Mouse (Mus musculus): ENCODE results near the gene Hacd3. TPM values are rescaled to one million over a fixed set of nuclear protein-coding genes. Genes with fewer than 3 reads are reported as not detected.

The Hacd3 gene
- polyA plus RNA-seq, 1 experiment from 2014 or later = 108 TPM

GRCm38 (mm10) chr9:64939790-64940189, 81.7 kb downstream of the Hacd3 start:
- H3K4me1 ChIP-seq (ENCODE audit: insufficient read depth) = peaks cover 8% of the 10 kb centered on the region
- TF ChIP-seq CTCF (IDR thresholded peaks at IDR 0.05; ENCODE audit: low read depth) (0 out of 2 replicates have a peak, but pooled peaks have one; percentile 19), EP300 (IDR thresholded peaks at IDR 0.05; ENCODE audit: low read depth) (no peak)
- H3K9me3 ChIP-seq (ENCODE audit: low read length) = no peaks in the 10 kb centered on the region
- H3K36me3 ChIP-seq (replicated peaks; ENCODE audit: insufficient read depth, low read length) = no peaks in the 10 kb centered on the region
- H3K4me3 ChIP-seq (ENCODE audit: low read depth, low read length) = no peak overlapping the region
- no peak for ATAC-seq
- H3K4me2 ChIP-seq (ENCODE audit: low read depth, low read length) = no peak overlapping the region
- no peak overlapping the region for H3K27ac ChIP-seq (ENCODE audit: low read depth)
- H3K9ac ChIP-seq (replicated peaks) = no peak overlapping the region
- H3K27me3 ChIP-seq (ENCODE audit: insufficient read depth, low read length) = no peaks in the 10 kb centered on the region
- no peak for DNase-seq
- 79% methylated on average over 2 of the region's 2 CpGs for WGBS (ENCODE audit: insufficient replicate concordance)

DNA sequence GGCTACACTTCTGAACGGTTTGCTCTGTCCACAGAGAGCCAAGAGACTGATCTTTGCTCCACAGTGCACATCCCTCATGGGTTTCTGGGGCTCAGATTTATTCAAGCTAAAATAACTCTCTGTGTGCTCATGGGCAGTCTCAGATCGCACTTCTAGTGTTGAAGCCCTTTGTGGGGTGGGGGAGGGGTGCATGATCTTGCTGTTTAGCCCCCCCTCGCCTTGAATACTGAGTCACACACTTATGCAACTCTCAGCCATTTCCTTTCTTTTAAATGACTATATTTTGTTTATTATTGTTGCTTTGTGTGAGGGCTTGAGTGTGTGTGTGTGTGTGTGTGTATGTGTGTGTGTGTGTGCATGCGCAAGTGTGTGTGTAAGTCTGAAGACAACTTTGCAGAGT, 82.2 kb downstream of the Hacd3 start:
- DNase-seq = no peak
- Histone ChIP-seq H3K4me2 (ENCODE audit: low read depth, low read length) (peak overlapping the region; percentile 42; the same call in 1 of the 2 replicates), H3K9me3 (ENCODE audit: low read length) (no peaks in the 10 kb centered on the region), H3K27ac (ENCODE audit: low read depth) (no peak overlapping the region), H3K27me3 (ENCODE audit: insufficient read depth, low read length) (no peaks in the 10 kb centered on the region), H3K36me3 (replicated peaks; ENCODE audit: insufficient read depth, low read length) (no peaks in the 10 kb centered on the region), H3K9ac (replicated peaks) (no peak overlapping the region), H3K4me1 (ENCODE audit: insufficient read depth) (peaks cover 13% of the 10 kb centered on the region), H3K4me3 (ENCODE audit: low read depth, low read length) (no peak overlapping the region)
- no peak for ATAC-seq
- 32% methylated on average over 4 of the region's 4 CpGs for WGBS (ENCODE audit: insufficient replicate concordance)
- TF ChIP-seq CTCF (IDR thresholded peaks at IDR 0.05; ENCODE audit: low read depth) (no peak), EP300 (IDR thresholded peaks at IDR 0.05; ENCODE audit: low read depth) (no peak)

DNA sequence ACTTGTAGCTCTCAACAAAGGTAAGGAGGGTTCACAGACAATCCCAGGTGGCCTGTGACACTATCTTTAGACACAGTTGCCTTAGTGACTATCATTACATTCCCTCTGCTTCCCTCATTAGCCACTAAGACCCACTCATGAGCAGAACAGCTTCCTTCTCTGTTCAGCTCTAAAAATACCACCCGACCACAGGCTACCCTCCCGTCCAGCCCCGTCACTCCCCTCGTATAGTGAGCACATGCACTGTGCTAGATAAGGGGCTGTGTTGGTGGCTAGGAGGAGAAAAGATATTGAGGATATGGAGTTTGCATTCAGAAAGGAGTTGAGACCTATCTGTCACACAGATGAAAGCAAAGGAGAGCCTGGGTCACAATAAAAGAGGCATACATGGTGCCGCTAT, 83.0 kb downstream of the Hacd3 start:
- 0 out of 2 replicates have a peak overlapping the region, but pooled peaks have one; percentile 7 for H3K9ac ChIP-seq (replicated peaks)

DNA sequence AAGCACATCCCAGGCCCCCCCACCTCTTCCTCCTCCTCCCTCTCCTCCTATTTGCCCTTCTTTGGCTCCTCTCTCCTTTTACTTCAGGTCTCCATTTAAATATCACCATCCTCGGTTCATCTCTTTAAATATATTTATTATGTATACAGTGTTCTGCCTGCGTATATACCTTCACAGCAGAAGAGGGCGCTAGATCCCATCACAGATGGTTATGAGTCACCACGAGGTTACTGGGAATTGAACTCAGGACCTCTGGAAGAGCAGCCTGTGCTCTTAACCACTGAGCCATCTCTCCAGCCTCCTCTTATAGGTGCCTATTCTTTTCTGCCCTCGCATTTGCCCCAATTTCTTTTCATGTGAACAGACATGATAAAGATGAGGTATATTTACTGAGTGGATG, 84.0 kb downstream of the Hacd3 start:
- Histone ChIP-seq H3K36me3 (replicated peaks; ENCODE audit: insufficient read depth, low read length) (no peaks in the 10 kb centered on the region), H3K9ac (replicated peaks) (no peak overlapping the region), H3K9me3 (ENCODE audit: low read length) (no peaks in the 10 kb centered on the region), H3K4me2 (ENCODE audit: low read depth, low read length) (no peak overlapping the region), H3K4me1 (ENCODE audit: insufficient read depth) (peaks cover 27% of the 10 kb centered on the region), H3K27me3 (ENCODE audit: insufficient read depth, low read length) (no peaks in the 10 kb centered on the region), H3K4me3 (ENCODE audit: low read depth, low read length) (no peak overlapping the region), H3K27ac (ENCODE audit: low read depth) (no peak overlapping the region)
- DNase-seq = no peak
- WGBS (ENCODE audit: insufficient replicate concordance) = 57% methylated on average over 5 of the region's 5 CpGs
- no peak for TF ChIP-seq EP300 (IDR thresholded peaks at IDR 0.05; ENCODE audit: low read depth)
- TF ChIP-seq CTCF (IDR thresholded peaks at IDR 0.05; ENCODE audit: low read depth) = peak; percentile 37
- no peak for ATAC-seq

More for the DNA sequence above, 83.0 kb downstream of the Hacd3 start:
- Histone ChIP-seq H3K27me3 (ENCODE audit: insufficient read depth, low read length) (no peaks in the 10 kb centered on the region), H3K4me3 (ENCODE audit: low read depth, low read length) (no peak overlapping the region), H3K36me3 (replicated peaks; ENCODE audit: insufficient read depth, low read length) (no peaks in the 10 kb centered on the region), H3K4me2 (ENCODE audit: low read depth, low read length) (peak overlapping the region; percentile 42), H3K27ac (ENCODE audit: low read depth) (no peak overlapping the region), H3K9me3 (ENCODE audit: low read length) (no peaks in the 10 kb centered on the region), H3K4me1 (ENCODE audit: insufficient read depth) (peaks cover 16% of the 10 kb centered on the region)
- ATAC-seq (no peak), DNase-seq (no peak)
- 25% methylated on average over 5 of the region's 5 CpGs for WGBS (ENCODE audit: insufficient replicate concordance)
- no peak for TF ChIP-seq EP300 (IDR thresholded peaks at IDR 0.05; ENCODE audit: low read depth)
- TF ChIP-seq CTCF (IDR thresholded peaks at IDR 0.05; ENCODE audit: low read depth) = no peak

Small RNA genes lying within 50 kb of the gene (microRNA-seq; reads per million reads assigned to microRNA genes)
- gene Gm25640 = not detected

Other genes with a start within 250 kb of the Hacd3 start
- 13.7 TPM in 2 replicates for gene Dennd4a, start 210.4 kb downstream of the Hacd3 start, polyA plus RNA-seq (2015; fragmentation: Nextera tagmentation; extraction: Ambion mirVana)
- 0.02 and 0.04 TPM in 2 replicates for gene Slc24a1, start 70.1 kb downstream of the Hacd3 start, polyA plus RNA-seq (2015; fragmentation: Nextera tagmentation; extraction: Ambion mirVana)
- 10.5 and 11.1 TPM in 2 replicates for gene Ints14, start 60.8 kb downstream of the Hacd3 start, polyA plus RNA-seq (2015; fragmentation: Nextera tagmentation; extraction: Ambion mirVana)
- gene Dpp8, start 10.7 kb upstream of the Hacd3 start, polyA plus RNA-seq (2015; fragmentation: Nextera tagmentation; extraction: Ambion mirVana) = 9.2 and 10.6 TPM in 2 replicates
- 5.8 and 6.0 TPM in 2 replicates for gene Igdcc4, start 79.8 kb upstream of the Hacd3 start, polyA plus RNA-seq (2015; fragmentation: Nextera tagmentation; extraction: Ambion mirVana)
- gene Igdcc3, start 119.5 kb upstream of the Hacd3 start, polyA plus RNA-seq (2015; fragmentation: Nextera tagmentation; extraction: Ambion mirVana) = not detected in 2 replicates
- gene Parp16, start 173.7 kb upstream of the Hacd3 start, polyA plus RNA-seq (2015; fragmentation: Nextera tagmentation; extraction: Ambion mirVana) = 11.7 and 12.0 TPM in 2 replicates
- 0.06 and 0.08 TPM in 2 replicates for gene Cilp, start 243.5 kb upstream of the Hacd3 start, polyA plus RNA-seq (2015; fragmentation: Nextera tagmentation; extraction: Ambion mirVana)